Comparison of ENCODE assay signal across 15 mouse cellular contexts in the genomic region with DNA sequence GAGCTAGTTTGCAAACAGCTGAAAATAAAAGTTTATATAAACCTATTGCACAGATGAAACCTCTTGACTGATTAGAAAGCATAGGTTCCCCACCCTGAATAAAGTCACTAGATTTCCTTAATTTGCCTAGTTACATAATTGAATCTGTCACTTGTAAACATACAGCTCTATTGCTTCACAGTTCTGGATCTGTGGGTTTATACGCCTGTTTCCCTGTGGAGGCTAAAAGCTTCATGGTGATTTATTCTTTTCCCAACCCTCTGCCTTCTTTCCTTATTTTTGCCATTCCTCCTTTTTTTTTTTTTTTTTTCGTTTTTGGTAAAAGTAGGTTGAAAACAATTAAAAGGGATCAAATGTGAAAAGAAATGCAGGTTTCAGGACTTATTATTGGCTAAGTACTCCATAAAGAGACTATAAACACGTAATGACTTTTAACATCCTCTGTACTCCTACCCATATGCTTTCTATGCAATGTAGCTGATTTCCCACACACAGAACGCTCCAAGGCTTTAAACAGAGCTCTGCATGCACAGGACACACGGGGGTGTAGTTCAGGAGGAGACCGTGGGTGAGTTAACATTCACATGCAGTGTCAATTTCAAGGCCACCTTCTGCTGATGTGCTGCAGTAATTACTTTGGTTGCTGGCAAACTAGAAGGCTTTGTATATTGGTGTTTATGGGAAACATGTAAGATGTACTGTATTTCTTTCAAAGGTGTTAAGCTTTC.
"Had no signal": no experiment of that assay in that cellular context is flagged by ENCODE, and none has a peak within 500 bp of the region (broad histone marks: within the 10 kb centered on the region; RNA-seq: fewer than 3 reads in every experiment).

No protein-coding gene starts in this region.

- H3K4me3 ChIP-seq: intestine, embryonic 15.5 days; kidney, embryonic 15.5 days; liver, embryonic 12.5 days; midbrain, embryonic 10.5 days; myocyte; neural tube, embryonic 15.5 days had no signal

- DNase-seq: kidney, adult 18-20 months; kidney, postnatal 25 days; lung, embryonic 14.5 days; lung, postnatal 10 days; lung, postnatal 4 days; midbrain, embryonic 14.5 days; spleen, adult 18-20 months; thymus, adult 2 months; thymus, postnatal 36 days had no signal

- H3K27ac ChIP-seq: intestine, embryonic 15.5 days; kidney, embryonic 15.5 days; liver, embryonic 12.5 days; midbrain, embryonic 10.5 days; neural tube, embryonic 15.5 days had no signal

- ATAC-seq: intestine, embryonic 15.5 days; liver, embryonic 12.5 days had no signal
